ENCODE assay signal across 24 mouse cellular contexts in the genomic region with DNA sequence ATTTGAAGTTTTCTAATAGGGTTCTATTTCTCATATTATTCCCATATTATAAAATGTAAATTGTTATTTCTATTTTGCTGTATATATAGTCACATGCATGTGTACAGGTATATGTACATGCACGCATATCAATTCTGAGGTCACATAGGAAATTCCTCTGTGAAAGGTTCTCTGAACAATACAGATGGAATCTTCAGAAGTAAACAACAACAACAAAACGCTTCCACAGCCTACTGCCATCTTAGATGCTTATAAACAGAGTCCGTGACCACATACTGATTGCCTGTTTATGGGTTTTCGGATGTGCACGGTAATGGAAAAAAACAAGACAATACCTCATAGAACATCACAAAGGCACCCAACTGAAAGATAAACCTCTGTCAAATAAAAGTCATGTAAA. TPM values are rescaled to one million over a fixed set of nuclear protein-coding genes. Genes with fewer than 3 reads are reported as not detected.
DNase-seq lines count a peak whose midpoint lies in the region; ATAC-seq lines count a peak whose summit lies in the region.
"Had no signal": no experiment of that assay in that cellular context is flagged by ENCODE, and none has a peak within 500 bp of the region (broad histone marks: within the 10 kb centered on the region; RNA-seq: fewer than 3 reads in every experiment).

No protein-coding gene starts in this region.

- peaks cover 27% of the 10 kb centered on the region for H3K4me1 ChIP-seq in forebrain, embryonic 15.5 days
- H3K4me1 ChIP-seq in forebrain, embryonic 12.5 days, result peaks cover 26% of the 10 kb centered on the region
- H3K4me1 ChIP-seq in kidney, embryonic 16.5 days (ENCODE audit: insufficient read depth, low read length), result peaks cover 15% of the 10 kb centered on the region; the same call in 1 of the 2 replicates
- H3K4me1 ChIP-seq in midbrain, embryonic 12.5 days, result peaks cover 28% of the 10 kb centered on the region
- peaks cover 11% of the 10 kb centered on the region; the same call in 1 of the 2 replicates for H3K4me1 ChIP-seq in neural tube, embryonic 14.5 days (ENCODE audit: control insufficient read depth, insufficient read depth, low read length)

- H3K4me3 ChIP-seq in forebrain, embryonic 15.5 days, result peak overlapping the region; percentile 19; the same call in 1 of the 2 replicates
- H3K4me3 ChIP-seq in forebrain, embryonic 12.5 days (replicated peaks), result no peak overlapping the region
- no peak overlapping the region for H3K4me3 ChIP-seq in kidney, embryonic 16.5 days (ENCODE audit: low read length)
- peak overlapping the region; percentile 27 for H3K4me3 ChIP-seq in midbrain, embryonic 12.5 days
- H3K4me3 ChIP-seq in neural tube, embryonic 14.5 days (ENCODE audit: low read depth, low read length), result no peak overlapping the region
- H3K4me3 ChIP-seq: embryonic facial prominence, embryonic 13.5 days; erythroblast, embryonic 14.5 days; heart, embryonic 15.5 days; liver, embryonic 13.5 days; megakaryocyte, embryonic 14.5 days had no signal

- no peaks in the 10 kb centered on the region for H3K36me3 ChIP-seq in forebrain, embryonic 15.5 days
- no peaks in the 10 kb centered on the region for H3K36me3 ChIP-seq in forebrain, embryonic 12.5 days (replicated peaks)
- H3K36me3 ChIP-seq in kidney, embryonic 16.5 days (ENCODE audit: insufficient read depth, low read length), result peaks cover 2% of the 10 kb centered on the region; the same call in 1 of the 2 replicates
- no peaks in the 10 kb centered on the region for H3K36me3 ChIP-seq in midbrain, embryonic 12.5 days
- no peaks in the 10 kb centered on the region for H3K36me3 ChIP-seq in neural tube, embryonic 14.5 days (ENCODE audit: control insufficient read depth, insufficient read depth, low read length)
- H3K36me3 ChIP-seq: heart, embryonic 15.5 days; liver, embryonic 13.5 days; lung, embryonic 15.5 days had no signal

- peak overlapping the region; percentile 26; the same call in 1 of the 2 replicates for H3K4me2 ChIP-seq in forebrain, embryonic 15.5 days (replicated peaks)
- no peak overlapping the region for H3K4me2 ChIP-seq in forebrain, embryonic 12.5 days
- H3K4me2 ChIP-seq in kidney, embryonic 16.5 days (replicated peaks; ENCODE audit: low read depth, low read length), result peak overlapping the region; percentile 32; the same call in 1 of the 2 replicates
- peak overlapping the region; percentile 39 for H3K4me2 ChIP-seq in midbrain, embryonic 12.5 days (replicated peaks)
- H3K4me2 ChIP-seq in neural tube, embryonic 14.5 days (ENCODE audit: low read depth, low read length), result peak overlapping the region; percentile 19; the same call in 1 of the 2 replicates
- H3K4me2 ChIP-seq: heart, embryonic 15.5 days; liver, embryonic 13.5 days had no signal

- no peak overlapping the region for H3K9ac ChIP-seq in forebrain, embryonic 15.5 days (replicated peaks)
- no peak overlapping the region for H3K9ac ChIP-seq in forebrain, embryonic 12.5 days
- no peak overlapping the region for H3K9ac ChIP-seq in kidney, embryonic 16.5 days (replicated peaks; ENCODE audit: low read length)
- no peak overlapping the region for H3K9ac ChIP-seq in midbrain, embryonic 12.5 days (replicated peaks)
- no peak overlapping the region for H3K9ac ChIP-seq in neural tube, embryonic 14.5 days (replicated peaks; ENCODE audit: low read depth, low read length)
- H3K9ac ChIP-seq: embryonic facial prominence, embryonic 13.5 days; heart, embryonic 15.5 days; liver, embryonic 13.5 days; lung, embryonic 15.5 days had no signal

- H3K27me3 ChIP-seq in forebrain, embryonic 15.5 days, result no peaks in the 10 kb centered on the region
- H3K27me3 ChIP-seq in forebrain, embryonic 12.5 days, result no peaks in the 10 kb centered on the region
- no peaks in the 10 kb centered on the region for H3K27me3 ChIP-seq in kidney, embryonic 16.5 days (ENCODE audit: insufficient read depth, low read length)
- H3K27me3 ChIP-seq in midbrain, embryonic 12.5 days, result no peaks in the 10 kb centered on the region
- peaks cover 2% of the 10 kb centered on the region for H3K27me3 ChIP-seq in neural tube, embryonic 14.5 days (ENCODE audit: control insufficient read depth, insufficient read depth, low read length)
- H3K27me3 ChIP-seq: embryonic facial prominence, embryonic 13.5 days; heart, embryonic 15.5 days; lung, embryonic 15.5 days had no signal

- 66% methylated on average over 5 of the region's 5 CpGs for WGBS in forebrain, embryonic 15.5 days
- 82% methylated on average over 5 of the region's 5 CpGs for WGBS in forebrain, embryonic 12.5 days
- 84% methylated on average over 5 of the region's 5 CpGs for WGBS in kidney, embryonic 16.5 days
- 85% methylated on average over 5 of the region's 5 CpGs for WGBS in midbrain, embryonic 12.5 days
- 72% methylated on average over 5 of the region's 5 CpGs for WGBS in neural tube, embryonic 14.5 days

- H3K9me3 ChIP-seq in forebrain, embryonic 15.5 days, result no peaks in the 10 kb centered on the region
- H3K9me3 ChIP-seq in forebrain, embryonic 12.5 days, result no peaks in the 10 kb centered on the region
- H3K9me3 ChIP-seq in kidney, embryonic 16.5 days (ENCODE audit: low read length), result no peaks in the 10 kb centered on the region
- no peaks in the 10 kb centered on the region for H3K9me3 ChIP-seq in midbrain, embryonic 12.5 days
- H3K9me3 ChIP-seq in neural tube, embryonic 14.5 days (ENCODE audit: control insufficient read depth, low read length), result no peaks in the 10 kb centered on the region
- H3K9me3 ChIP-seq: embryonic facial prominence, embryonic 13.5 days; heart, embryonic 15.5 days; liver, embryonic 13.5 days; lung, embryonic 15.5 days had no signal

- no peak for DNase-seq in kidney, adult 9 months
- DNase-seq in urinary bladder, postnatal 36 days (ENCODE audit: low spot score in 2 of 2), result no peak
- DNase-seq: adrenal gland, postnatal 14 days; cerebellum, adult 8-10 months; cerebellum, postnatal 36 days; embryo, embryonic 11 days; heart, postnatal 36 days; kidney, adult 2 months; kidney, postnatal 25 days; liver, embryonic 13.5 days; lung, postnatal 36 days; thymus, adult 2 months; thymus, postnatal 4 days had no signal

- H3K27ac ChIP-seq in forebrain, embryonic 15.5 days (replicated peaks), result no peak overlapping the region
- no peak overlapping the region for H3K27ac ChIP-seq in forebrain, embryonic 12.5 days
- no peak overlapping the region for H3K27ac ChIP-seq in kidney, embryonic 16.5 days (ENCODE audit: low read length)
- H3K27ac ChIP-seq in midbrain, embryonic 12.5 days (replicated peaks), result no peak overlapping the region
- H3K27ac ChIP-seq in neural tube, embryonic 14.5 days (ENCODE audit: low read depth, low read length), result no peak overlapping the region
- H3K27ac ChIP-seq: embryonic facial prominence, embryonic 13.5 days; heart, embryonic 15.5 days; liver, embryonic 13.5 days; lung, embryonic 15.5 days had no signal

- ATAC-seq in forebrain, embryonic 15.5 days (replicated peaks), result no peak
- no peak for ATAC-seq in forebrain, embryonic 12.5 days (ENCODE audit: low FRiP score)
- ATAC-seq in kidney, embryonic 16.5 days (ENCODE audit: low FRiP score, low TSS enrichment), result no peak
- no peak for ATAC-seq in midbrain, embryonic 12.5 days (ENCODE audit: low FRiP score, low read depth)
- ATAC-seq in neural tube, embryonic 14.5 days (ENCODE audit: low read depth), result no peak
- ATAC-seq: CD4-positive, CD25-positive, alpha-beta regulatory T cell, adult 4 months had no signal

RNA-seq across cellular contexts. Expression of a gene that starts 4.7 kb away (rescaled TPM):
- 19.6 and 20.8 TPM in 2 replicates for polyA plus RNA-seq in forebrain, embryonic 15.5 days (2015; fragmentation: Nextera tagmentation; extraction: Ambion mirVana)
- 31.1 and 37.5 TPM in 2 replicates for polyA plus RNA-seq in forebrain, embryonic 12.5 days (2016; fragmentation: Nextera tagmentation; extraction: Ambion mirVana)
- polyA plus RNA-seq in kidney, embryonic 16.5 days (2015; fragmentation: Nextera tagmentation; extraction: Ambion mirVana), result 37.5 and 38.8 TPM in 2 replicates
- polyA plus RNA-seq in midbrain, embryonic 12.5 days (2016; fragmentation: Nextera tagmentation; extraction: Ambion mirVana), result 60.9 and 66.9 TPM in 2 replicates
- 8.1 and 11.5 TPM in 2 replicates for polyA plus RNA-seq in neural tube, embryonic 14.5 days (2014; fragmentation: Nextera tagmentation; extraction: Ambion mirVana)
- polyA plus RNA-seq: CD4-positive, CD25-positive, alpha-beta regulatory T cell, adult 4 months had no signal

Comparison
In these comparisons a context has a peak if more than half of its experiments do, and no peak if none do; other contexts are left out.
1. H3K4me3 ChIP-seq: peak in forebrain, embryonic 15.5 days (single experiment) and midbrain, embryonic 12.5 days (single experiment); none in forebrain, embryonic 12.5 days (single experiment), kidney, embryonic 16.5 days (single experiment) and neural tube, embryonic 14.5 days (single experiment).